Mouse (Mus musculus): ENCODE data around the gene Cisd1. TPM values are rescaled to one million over a fixed set of nuclear protein-coding genes. Genes with fewer than 3 reads are reported as not detected.

The Cisd1 gene
- polyA plus RNA-seq, 1 experiment from 2014 or later, result 281 TPM

DNA sequence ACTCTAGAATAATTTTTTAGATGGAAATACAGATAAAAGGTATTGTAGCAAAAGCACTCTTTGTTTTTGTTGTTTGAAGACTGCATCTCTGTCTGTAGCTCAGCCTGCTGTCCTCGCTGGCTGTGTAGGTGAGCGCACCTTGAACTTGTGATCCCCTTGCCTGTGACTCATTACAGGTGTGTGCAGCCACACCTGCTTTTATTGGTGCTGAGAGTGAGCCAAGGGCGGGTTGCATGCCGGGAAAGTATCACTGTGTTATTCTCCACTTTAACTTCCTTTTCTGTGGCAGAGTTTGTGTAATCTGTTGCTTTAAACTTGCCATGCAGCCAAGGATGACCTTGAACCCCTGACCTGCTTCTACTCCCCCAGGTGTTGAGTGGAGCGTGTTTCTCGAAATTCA lies 31.3 kb upstream of the Cisd1 start:
- Histone ChIP-seq H3K4me1 (ENCODE audit: control insufficient read depth, insufficient read depth, low read length) (no peaks in the 10 kb centered on the region), H3K27ac (replicated peaks; ENCODE audit: low read depth, low read length) (no peak overlapping the region), H3K4me2 (ENCODE audit: low read length) (no peak overlapping the region), H3K27me3 (ENCODE audit: control insufficient read depth, insufficient read depth, low read length) (no peaks in the 10 kb centered on the region), H3K36me3 (ENCODE audit: control insufficient read depth, insufficient read depth, low read length) (peaks cover 34% of the 10 kb centered on the region), H3K9me3 (ENCODE audit: control insufficient read depth, low read length) (no peaks in the 10 kb centered on the region), H3K9ac (replicated peaks; ENCODE audit: low read length) (no peak overlapping the region), H3K4me3 (replicated peaks; ENCODE audit: low read depth, low read length) (no peak overlapping the region)
- 93% methylated on average over 6 of the region's 6 CpGs for WGBS
- DNase-seq (no peak), ATAC-seq (ENCODE audit: low FRiP score, low TSS enrichment) (no peak)

GRCm38 (mm10) chr10:71373706-71374105 lies 29.0 kb upstream of the Cisd1 start:
- Histone ChIP-seq H3K4me2 (ENCODE audit: low read length) (no peak overlapping the region), H3K27me3 (ENCODE audit: control insufficient read depth, insufficient read depth, low read length) (no peaks in the 10 kb centered on the region), H3K9me3 (ENCODE audit: control insufficient read depth, low read length) (no peaks in the 10 kb centered on the region), H3K9ac (replicated peaks; ENCODE audit: low read length) (no peak overlapping the region), H3K4me3 (replicated peaks; ENCODE audit: low read depth, low read length) (no peak overlapping the region), H3K27ac (replicated peaks; ENCODE audit: low read depth, low read length) (no peak overlapping the region), H3K4me1 (ENCODE audit: control insufficient read depth, insufficient read depth, low read length) (no peaks in the 10 kb centered on the region), H3K36me3 (ENCODE audit: control insufficient read depth, insufficient read depth, low read length) (peaks cover 21% of the 10 kb centered on the region)
- DNase-seq, result no peak
- ATAC-seq (ENCODE audit: low FRiP score, low TSS enrichment), result no peak
- 95% methylated on average over 11 of the region's 11 CpGs for WGBS

DNA sequence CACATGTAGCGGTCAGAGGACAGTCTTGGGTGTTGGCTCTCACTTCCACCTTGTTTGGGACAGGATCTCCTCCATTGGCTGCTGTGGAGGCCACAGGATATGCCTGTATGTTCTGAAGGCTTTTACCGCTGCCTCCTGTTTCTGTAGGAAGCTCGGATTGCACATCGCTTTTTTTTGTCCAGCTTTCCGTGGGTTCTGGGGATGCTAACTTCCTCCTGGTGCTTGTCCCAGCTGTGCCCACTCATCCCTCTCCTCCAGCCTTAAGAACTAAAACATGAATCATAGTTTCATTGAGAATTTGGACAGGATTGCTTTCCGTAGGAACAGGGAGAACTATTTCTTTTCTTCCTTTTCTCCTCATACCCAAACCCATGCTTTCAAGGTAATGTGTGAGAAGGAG lies 27.1 kb upstream of the Cisd1 start:
- DNase-seq (no peak), ATAC-seq (ENCODE audit: low FRiP score, low TSS enrichment) (no peak)
- H3K9me3 ChIP-seq (ENCODE audit: control insufficient read depth, low read length), result no peaks in the 10 kb centered on the region
- H3K27ac ChIP-seq (replicated peaks; ENCODE audit: low read depth, low read length), result no peak overlapping the region
- no peak overlapping the region for H3K4me3 ChIP-seq (replicated peaks; ENCODE audit: low read depth, low read length)
- no peaks in the 10 kb centered on the region for H3K4me1 ChIP-seq (ENCODE audit: control insufficient read depth, insufficient read depth, low read length)
- no peaks in the 10 kb centered on the region for H3K27me3 ChIP-seq (ENCODE audit: control insufficient read depth, insufficient read depth, low read length)
- WGBS, result 89% methylated on average over 6 of the region's 6 CpGs
- H3K9ac ChIP-seq (replicated peaks; ENCODE audit: low read length), result no peak overlapping the region
- H3K36me3 ChIP-seq (ENCODE audit: control insufficient read depth, insufficient read depth, low read length), result peaks cover 19% of the 10 kb centered on the region
- H3K4me2 ChIP-seq (ENCODE audit: low read length), result no peak overlapping the region

DNA sequence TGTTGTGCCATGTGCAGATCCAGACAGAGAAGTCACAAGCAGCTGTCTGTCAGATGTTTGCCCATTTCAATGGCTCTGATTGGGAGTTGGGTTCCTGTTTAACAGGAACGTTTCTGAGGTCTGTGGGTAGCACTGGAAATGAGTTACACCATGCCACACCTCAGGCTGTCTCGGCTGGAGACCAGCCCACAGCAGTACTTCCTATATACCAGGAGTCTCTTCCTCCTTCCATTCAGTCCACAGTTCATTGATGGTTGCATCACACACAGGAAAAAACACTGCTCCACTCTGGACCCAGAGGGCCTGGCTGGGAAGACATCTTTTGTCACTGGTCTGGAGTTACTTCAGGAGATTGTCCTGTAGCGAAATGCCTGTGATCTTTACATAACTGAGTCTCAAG lies 24.7 kb upstream of the Cisd1 start:
- 89% methylated on average over 3 of the region's 3 CpGs for WGBS
- DNase-seq, result no peak

GRCm38 (mm10) chr10:71368128-71368940 lies 23.6 kb upstream of the Cisd1 start:
- H3K4me3 ChIP-seq (replicated peaks; ENCODE audit: low read depth, low read length), result no peak overlapping the region
- no peak overlapping the region for H3K9ac ChIP-seq (replicated peaks; ENCODE audit: low read length)
- H3K27ac ChIP-seq (replicated peaks; ENCODE audit: low read depth, low read length), result no peak overlapping the region
- DNase-seq, result no peak
- no peaks in the 10 kb centered on the region for H3K9me3 ChIP-seq (ENCODE audit: control insufficient read depth, low read length)
- 83% methylated on average over 16 of the region's 16 CpGs for WGBS
- no peak overlapping the region for H3K4me2 ChIP-seq (ENCODE audit: low read length)
- no peak for ATAC-seq (ENCODE audit: low FRiP score, low TSS enrichment)
- no peaks in the 10 kb centered on the region for H3K27me3 ChIP-seq (ENCODE audit: control insufficient read depth, insufficient read depth, low read length)
- H3K36me3 ChIP-seq (ENCODE audit: control insufficient read depth, insufficient read depth, low read length), result peaks cover 24% of the 10 kb centered on the region
- H3K4me1 ChIP-seq (ENCODE audit: control insufficient read depth, insufficient read depth, low read length), result no peaks in the 10 kb centered on the region

More for the DNA sequence above, 24.7 kb upstream of the Cisd1 start:
- Histone ChIP-seq H3K27me3 (ENCODE audit: control insufficient read depth, insufficient read depth, low read length) (no peaks in the 10 kb centered on the region), H3K9me3 (ENCODE audit: control insufficient read depth, low read length) (no peaks in the 10 kb centered on the region), H3K4me3 (replicated peaks; ENCODE audit: low read depth, low read length) (no peak overlapping the region), H3K4me1 (ENCODE audit: control insufficient read depth, insufficient read depth, low read length) (no peaks in the 10 kb centered on the region), H3K27ac (replicated peaks; ENCODE audit: low read depth, low read length) (no peak overlapping the region), H3K4me2 (ENCODE audit: low read length) (no peak overlapping the region), H3K9ac (replicated peaks; ENCODE audit: low read length) (no peak overlapping the region), H3K36me3 (ENCODE audit: control insufficient read depth, insufficient read depth, low read length) (peaks cover 25% of the 10 kb centered on the region)
- ATAC-seq (ENCODE audit: low FRiP score, low TSS enrichment), result no peak

GRCm38 (mm10) chr10:71363858-71364257 lies 19.1 kb upstream of the Cisd1 start:
- Histone ChIP-seq H3K36me3 (ENCODE audit: control insufficient read depth, insufficient read depth, low read length) (peaks cover 24% of the 10 kb centered on the region), H3K9ac (replicated peaks; ENCODE audit: low read length) (no peak overlapping the region), H3K9me3 (ENCODE audit: control insufficient read depth, low read length) (no peaks in the 10 kb centered on the region), H3K27me3 (ENCODE audit: control insufficient read depth, insufficient read depth, low read length) (no peaks in the 10 kb centered on the region), H3K4me1 (ENCODE audit: control insufficient read depth, insufficient read depth, low read length) (peaks cover 6% of the 10 kb centered on the region; the same call in 1 of the 2 replicates), H3K4me2 (ENCODE audit: low read length) (no peak overlapping the region), H3K4me3 (replicated peaks; ENCODE audit: low read depth, low read length) (no peak overlapping the region), H3K27ac (replicated peaks; ENCODE audit: low read depth, low read length) (no peak overlapping the region)
- no peak for ATAC-seq (ENCODE audit: low FRiP score, low TSS enrichment)
- no peak for DNase-seq
- WGBS, result 89% methylated on average over 10 of the region's 10 CpGs

GRCm38 (mm10) chr10:71363440-71363839 lies 18.7 kb upstream of the Cisd1 start:
- Histone ChIP-seq H3K36me3 (ENCODE audit: control insufficient read depth, insufficient read depth, low read length) (peaks cover 24% of the 10 kb centered on the region), H3K4me3 (replicated peaks; ENCODE audit: low read depth, low read length) (no peak overlapping the region), H3K4me1 (ENCODE audit: control insufficient read depth, insufficient read depth, low read length) (peaks cover 6% of the 10 kb centered on the region; the same call in 1 of the 2 replicates), H3K9ac (replicated peaks; ENCODE audit: low read length) (no peak overlapping the region), H3K4me2 (ENCODE audit: low read length) (no peak overlapping the region), H3K27me3 (ENCODE audit: control insufficient read depth, insufficient read depth, low read length) (no peaks in the 10 kb centered on the region), H3K9me3 (ENCODE audit: control insufficient read depth, low read length) (no peaks in the 10 kb centered on the region), H3K27ac (replicated peaks; ENCODE audit: low read depth, low read length) (no peak overlapping the region)
- DNase-seq (no peak), ATAC-seq (ENCODE audit: low FRiP score, low TSS enrichment) (no peak)
- 85% methylated on average over 8 of the region's 8 CpGs for WGBS

GRCm38 (mm10) chr10:71361836-71362562 lies 17.2 kb upstream of the Cisd1 start:
- H3K36me3 ChIP-seq (ENCODE audit: control insufficient read depth, insufficient read depth, low read length), result peaks cover 19% of the 10 kb centered on the region
- H3K27me3 ChIP-seq (ENCODE audit: control insufficient read depth, insufficient read depth, low read length), result no peaks in the 10 kb centered on the region
- 14% methylated on average over 18 of the region's 18 CpGs for WGBS
- H3K4me1 ChIP-seq (ENCODE audit: control insufficient read depth, insufficient read depth, low read length), result peaks cover 6% of the 10 kb centered on the region; the same call in 1 of the 2 replicates
- peak overlapping the region; percentile 39 for H3K4me2 ChIP-seq (ENCODE audit: low read length)
- no peaks in the 10 kb centered on the region for H3K9me3 ChIP-seq (ENCODE audit: control insufficient read depth, low read length)
- DNase-seq (peak; percentile 39), ATAC-seq (ENCODE audit: low FRiP score, low TSS enrichment) (no peak)
- H3K9ac ChIP-seq (replicated peaks; ENCODE audit: low read length), result peak overlapping the region; percentile 29; the same call in 1 of the 2 replicates
- no peak overlapping the region for H3K4me3 ChIP-seq (replicated peaks; ENCODE audit: low read depth, low read length)
- no peak overlapping the region for H3K27ac ChIP-seq (replicated peaks; ENCODE audit: low read depth, low read length)

Measured in midbrain, embryonic 14.5 days (tissue).